Mouse (Mus musculus) CH12.LX (cell line): ENCODE results near the gene Lrrc28. TPM values are rescaled to one million over a fixed set of nuclear protein-coding genes. Genes with fewer than 3 reads are reported as not detected.
A peak's percentile ranks its signal among the peaks of the same experiment; 100 is the strongest.

Source experiments
- DNase-seq: peaks from one replicate; pipeline ENCODE4 v3.0.0-alpha.2; 2013; ENCODE audit errors: extremely low read depth
- H3K27ac ChIP-seq: 2 replicates; pipeline ENCODE4 v1.5.1; 2012; ENCODE audit warnings: low read depth, mild to moderate bottlenecking, control low read depth, moderate library complexity; ENCODE audit not compliant: insufficient read depth
- H3K27me3 ChIP-seq: replicated peaks from 2 replicates; pipeline ENCODE3; 2012; ENCODE audit warnings: inconsistent platforms
- H3K36me3 ChIP-seq, 2 experiments: replicated peaks in 1 of 2; 2 replicates each; pipeline versions ENCODE3 to v1.6.1; 2012; ENCODE audit warnings: inconsistent platforms in 1 of 2, low read length in 1 of 2, mild to moderate bottlenecking in 1 of 2, mixed read lengths in 1 of 2, moderate library complexity in 1 of 2; ENCODE audit not compliant: control insufficient read depth in 1 of 2, insufficient read depth in 1 of 2
- H3K4me1 ChIP-seq, 2 experiments: 2 replicates each; pipeline ENCODE4 v1.6.1; 2012; ENCODE audit warnings: inconsistent platforms in 1 of 2, moderate library complexity in 1 of 2; ENCODE audit not compliant: insufficient read depth in 2 of 2, control insufficient read depth in 1 of 2
- H3K4me2 ChIP-seq: 2 replicates; pipeline ENCODE4 v1.6.1; 2012; ENCODE audit warnings: low read depth, mild to moderate bottlenecking, control low read depth; ENCODE audit not compliant: poor library complexity, insufficient read depth, severe bottlenecking
- H3K4me3 ChIP-seq, 3 experiments: fragments of 150-350 bp in 1 of 3; sonication (generic) in 1 of 3; replicated peaks in 1 of 3; 2 replicates each; pipeline versions ENCODE3 to v1.5.1; 2011 to 2012; ENCODE audit warnings: low read depth in 2 of 3, low read length in 2 of 3, mild to moderate bottlenecking in 2 of 3, moderate library complexity in 2 of 3, control low read depth in 1 of 3, improper control_type of control experiment in 1 of 3, inconsistent platforms in 1 of 3, mixed read lengths in 1 of 3; ENCODE audit not compliant: poor library complexity in 1 of 3
- H3K79me2 ChIP-seq: replicated peaks from 2 replicates; pipeline ENCODE4 v1.6.1; 2012; ENCODE audit warnings: mild to moderate bottlenecking, moderate library complexity; ENCODE audit not compliant: control insufficient read depth, poor library complexity, insufficient read depth, severe bottlenecking; ENCODE audit errors: extremely low read depth
- H3K9ac ChIP-seq: 2 replicates; pipeline ENCODE4 v1.6.1; 2012; ENCODE audit warnings: low read depth, mild to moderate bottlenecking, control low read depth, moderate library complexity; ENCODE audit not compliant: insufficient read depth
- H3K9me3 ChIP-seq: replicated peaks from 2 replicates; pipeline ENCODE3; 2012; ENCODE audit warnings: low read length, inconsistent platforms, mixed read lengths
- CHD2 ChIP-seq: IDR thresholded peaks from 2 replicates; pipeline ENCODE4 v1.6.1; 2011; ENCODE audit warnings: low read length, improper control_type of control experiment
- E2F4 ChIP-seq: IDR thresholded peaks from 2 replicates; pipeline ENCODE4 v1.6.1; 2011; ENCODE audit warnings: low read depth, low read length, improper control_type of control experiment; ENCODE audit not compliant: insufficient replicate concordance
- EP300 ChIP-seq: IDR thresholded peaks from 2 replicates; pipeline ENCODE4 v1.6.1; 2011; ENCODE audit warnings: low read length, improper control_type of control experiment
- GABPA ChIP-seq: IDR thresholded peaks from 2 replicates; pipeline ENCODE4 v1.6.1; 2012; ENCODE audit warnings: low read depth, low read length, improper control_type of control experiment, inconsistent platforms; ENCODE audit not compliant: insufficient replicate concordance
- HCFC1 ChIP-seq: IDR thresholded peaks from 2 replicates; pipeline ENCODE4 v1.6.1; 2012; ENCODE audit warnings: low read depth, mild to moderate bottlenecking, inconsistent platforms, low read length, improper control_type of control experiment
- JUN ChIP-seq: IDR thresholded peaks from 2 replicates; pipeline ENCODE4 v1.6.1; 2011; ENCODE audit warnings: low read depth, mild to moderate bottlenecking, low read length, improper control_type of control experiment, moderate library complexity; ENCODE audit not compliant: insufficient read depth
- MAFK ChIP-seq: IDR thresholded peaks from 2 replicates; pipeline ENCODE4 v1.6.1; 2011; ENCODE audit warnings: low read length, improper control_type of control experiment; ENCODE audit not compliant: insufficient replicate concordance
- MAX ChIP-seq: IDR thresholded peaks from 2 replicates; pipeline ENCODE4 v1.6.1; 2011; ENCODE audit warnings: low read length, improper control_type of control experiment
- MAZ ChIP-seq: IDR thresholded peaks from 2 replicates; pipeline ENCODE4 v1.6.1; 2012; ENCODE audit warnings: low read depth, mild to moderate bottlenecking, inconsistent platforms, low read length, improper control_type of control experiment, moderate library complexity
- MEF2A ChIP-seq: IDR thresholded peaks from 2 replicates; pipeline ENCODE4 v1.6.1; 2014; ENCODE audit warnings: low read depth, mild to moderate bottlenecking, inconsistent platforms, low read length, improper control_type of control experiment, borderline replicate concordance
- MXI1 ChIP-seq: IDR thresholded peaks from 2 replicates; pipeline ENCODE4 v1.6.1; 2011; ENCODE audit warnings: mild to moderate bottlenecking, low read depth, low read length, improper control_type of control experiment
- NRF1 ChIP-seq: IDR thresholded peaks from 2 replicates; pipeline ENCODE4 v1.6.1; 2014; ENCODE audit warnings: low read depth, mild to moderate bottlenecking, inconsistent platforms, low read length, improper control_type of control experiment, moderate library complexity
- POLR2AphosphoS2 ChIP-seq: IDR thresholded peaks from 2 replicates; pipeline ENCODE4 v1.6.1; 2011; ENCODE audit warnings: low read depth, low read length, improper control_type of control experiment
- RAD21 ChIP-seq: IDR thresholded peaks from 2 replicates; pipeline ENCODE4 v1.6.1; 2011; ENCODE audit warnings: low read depth, mild to moderate bottlenecking, low read length, improper control_type of control experiment, moderate library complexity
- RCOR1 ChIP-seq: conservative IDR thresholded peaks from 2 replicates; pipeline ENCODE4 v1.6.1; 2012; ENCODE audit warnings: low read depth, mild to moderate bottlenecking, inconsistent platforms, low read length, improper control_type of control experiment
- TBP ChIP-seq: conservative IDR thresholded peaks from 2 replicates; pipeline ENCODE4 v1.6.1; 2011; ENCODE audit warnings: low read depth, low read length, improper control_type of control experiment
- ZC3H11A ChIP-seq: IDR thresholded peaks from 2 replicates; pipeline ENCODE4 v1.6.1; 2012; ENCODE audit warnings: low read depth, mild to moderate bottlenecking, inconsistent platforms, low read length, improper control_type of control experiment
- ZMIZ1 ChIP-seq: IDR thresholded peaks from 2 replicates; pipeline ENCODE4 v1.6.1; 2012; ENCODE audit warnings: low read depth, mild to moderate bottlenecking, inconsistent platforms, low read length, improper control_type of control experiment
- ZNF384 ChIP-seq: IDR thresholded peaks from 2 replicates; pipeline ENCODE4 v1.6.1; 2012; ENCODE audit warnings: low read depth, low read length, improper control_type of control experiment, inconsistent platforms
- dilution Hi-C: fragments of 300-500 bp; cut with MboI; formaldehyde crosslinking; loops from 2 replicates; pipeline ENCODE4 v1.14.3; 2020; ENCODE audit warnings: low sequenced_read_pairs; ENCODE audit not compliant: extremely low pct_unique_long_range_greater_than_20kb, extremely low pct_ligation_motif_present
- in situ Hi-C: fragments of 300-500 bp; cut with MboI; formaldehyde crosslinking; loops from 3 replicates; pipeline ENCODE4 v1.14.3; 2019; ENCODE audit warnings: low sequenced_read_pairs, low pct_ligation_motif_present, low pct_unique_long_range_greater_than_20kb, mixed read lengths
- polyA plus RNA-seq: library from polyadenylated mRNA; unstranded; fragments of >175 nt; gene quantifications from 2 replicates; pipeline ENCODE4 v1.2.1, GENCODE M21; 2012; ENCODE audit warnings: low read depth; ENCODE audit not compliant: insufficient read length
- total RNA-seq, 2 experiments: library from RNA; depleted of rRNA; stranded (reverse); fragments of 300-350 nt in 1 of 2; fragments of >200 nt in 1 of 2; gene quantifications; 2 replicates each; pipeline ENCODE4 v1.2.3; 2012 to 2014

Gene Lrrc28
- total and polyA plus RNA-seq, 3 experiments: 41.6 to 63.5 (median 59.2) TPM

- Histone ChIP-seq H3K79me2 (no peaks in the 10 kb centered on the region), H3K4me1 (peaks cover 0 to 21% of the 10 kb centered on the region in 2 experiments; a peak in 1 of 4 replicates), H3K4me3 (no peak overlapping the region), H3K27me3 (no peaks in the 10 kb centered on the region), H3K27ac (no peak overlapping the region), H3K9ac (no peak overlapping the region), H3K36me3 (peaks cover 0 to 8% of the 10 kb centered on the region in 2 experiments), H3K9me3 (no peaks in the 10 kb centered on the region), H3K4me2 (no peak overlapping the region)
- no peak for DNase-seq
- no peak for TF ChIP-seq ZNF384
- TF ChIP-seq GABPA: no peak
- no peak for TF ChIP-seq MXI1
- no peak for TF ChIP-seq RAD21
- no peak for TF ChIP-seq JUN
- TF ChIP-seq ZC3H11A: no peak
- no peak for TF ChIP-seq MEF2A
- TF ChIP-seq MAX: no peak
- no peak for TF ChIP-seq MAFK
- no peak for TF ChIP-seq CHD2
- TF ChIP-seq E2F4: no peak
- TF ChIP-seq ZMIZ1: no peak
- no peak for TF ChIP-seq HCFC1
- in situ Hi-C loops (no loop called here), dilution Hi-C loops (no loop called here)
These were observed 7.1 kb upstream of the Lrrc28 start for GRCm38 (mm10) chr7:67652211-67652610.

- Histone ChIP-seq H3K4me2 (no peak overlapping the region), H3K4me1 (peaks cover 0 to 16% of the 10 kb centered on the region in 2 experiments; a peak in 2 of 4 replicates), H3K27me3 (no peaks in the 10 kb centered on the region), H3K79me2 (no peaks in the 10 kb centered on the region), H3K36me3 (no peaks in the 10 kb centered on the region), H3K9me3 (no peaks in the 10 kb centered on the region), H3K4me3 (no peak overlapping the region), H3K9ac (no peak overlapping the region), H3K27ac (no peak overlapping the region)
- TF ChIP-seq EP300 (no peak), RCOR1 (no peak), TBP (0 out of 2 replicates have a peak, but pooled peaks have one; percentile 34), POLR2AphosphoS2 (no peak), MAZ (no peak), NRF1 (no peak)
- DNase-seq: no peak
- in situ Hi-C loops: loop anchor here (25.0 kb wide), 2 partner anchors 586 to 1211 kb away; partner anchors contain the start of gene Aldh1a3
- dilution Hi-C loops: no loop called here
These were observed 3.3 kb upstream of the Lrrc28 start for GRCm38 (mm10) chr7:67648376-67648775.
